Mouse (Mus musculus) heart, postnatal 36 days (tissue): ENCODE measurements around the gene Vps35l. TPM values are rescaled to one million over a fixed set of nuclear protein-coding genes. Genes with fewer than 3 reads are reported as not detected.
A peak's percentile ranks its signal among the peaks of the same experiment; 100 is the strongest.

ENCODE experiments used
- DNase-seq, 2 experiments: peaks; one replicate each; pipeline ENCODE4 v3.0.0; 2021 to 2022
- intact Hi-C: fragments of 180-260 bp; cut with DNase I; formaldehyde crosslinking; loops from one replicate; pipeline ENCODE4 v1.15.1; 2025
- total RNA-seq, 2 experiments: library from RNA; stranded (reverse); gene quantifications; 2 replicates each; pipeline ENCODE4 v1.2.3; 2021

Vps35l gene
- total RNA-seq = 10 to 100 TPM; 21.7 to 25.5 TPM

DNA sequence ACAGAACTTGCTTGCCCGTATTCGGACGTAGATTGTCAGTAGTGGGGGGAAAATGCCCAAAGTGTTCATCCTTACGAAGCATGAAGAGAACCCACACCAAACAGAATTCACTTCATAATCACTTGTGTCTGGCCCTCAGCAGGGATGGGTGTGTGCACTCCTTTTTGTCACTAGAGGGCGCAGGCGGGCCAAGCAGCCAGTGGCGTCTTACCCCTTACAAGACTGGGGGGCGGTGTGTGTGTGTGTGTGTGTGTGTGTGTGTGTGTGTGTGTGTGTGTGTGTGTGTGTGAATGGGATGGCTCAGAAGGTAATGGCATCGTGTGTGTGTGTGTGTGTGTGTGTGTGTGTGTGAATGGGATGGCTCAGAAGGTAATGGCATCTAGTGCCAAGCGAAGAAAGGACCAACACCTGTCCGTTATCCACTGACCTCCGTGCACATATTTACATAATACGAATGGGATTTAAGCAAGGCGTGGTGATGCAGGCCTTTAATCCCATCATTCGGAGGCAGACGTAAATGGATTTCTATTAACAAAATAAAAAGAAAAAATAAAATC is at the start of gene Vps35l:
TSS of gene Vps35l (plus strand) at position 252 of the 557 bp plus-strand sequence.
- intact Hi-C loops = loop anchor here (1.0 to 2.0 kb wide), 2 partner anchors 25 to 256 kb away; no protein-coding TSS in a partner anchor
- peak; percentile 76 to 78 for DNase-seq

- no peak for DNase-seq
- intact Hi-C loops = no loop called here
Observed at GRCm38 (mm10) chr7:118691287-118691686, 48.7 kb upstream of the Vps35l start.

DNA sequence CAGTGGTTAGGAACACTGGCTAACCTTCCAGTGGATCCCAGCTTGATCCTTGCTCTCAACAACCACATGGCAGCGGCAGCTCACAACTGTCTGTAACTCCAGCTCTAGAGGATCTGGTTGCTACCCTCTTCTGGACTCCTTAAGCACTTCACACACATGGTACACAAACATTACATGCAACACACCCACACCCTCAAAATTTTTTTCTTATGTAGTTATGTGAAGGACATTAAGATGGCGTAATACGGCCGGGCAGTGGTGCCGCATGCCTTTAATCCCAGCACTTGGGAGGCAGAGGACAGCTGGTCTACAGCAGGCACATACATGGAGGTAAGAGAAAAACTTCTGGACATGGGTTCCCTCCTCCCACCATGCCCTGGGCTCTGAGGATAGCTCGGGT is 43.9 kb upstream of the Vps35l start:
- intact Hi-C loops = no loop called here
- no peak for DNase-seq

GRCm38 (mm10) chr7:118697168-118697567 is 42.9 kb upstream of the Vps35l start:
- no peak for DNase-seq
- intact Hi-C loops = no loop called here

GRCm38 (mm10) chr7:118698882-118699281 is 41.1 kb upstream of the Vps35l start:
- intact Hi-C loops = no loop called here
- DNase-seq = no peak

GRCm38 (mm10) chr7:118703144-118703561 is 36.9 kb upstream of the Vps35l start:
- no peak for DNase-seq
- intact Hi-C loops = loop anchor here (10.0 kb wide), 1 partner anchor 588 kb away; the partner anchor contains the start of gene Rps15a

DNA sequence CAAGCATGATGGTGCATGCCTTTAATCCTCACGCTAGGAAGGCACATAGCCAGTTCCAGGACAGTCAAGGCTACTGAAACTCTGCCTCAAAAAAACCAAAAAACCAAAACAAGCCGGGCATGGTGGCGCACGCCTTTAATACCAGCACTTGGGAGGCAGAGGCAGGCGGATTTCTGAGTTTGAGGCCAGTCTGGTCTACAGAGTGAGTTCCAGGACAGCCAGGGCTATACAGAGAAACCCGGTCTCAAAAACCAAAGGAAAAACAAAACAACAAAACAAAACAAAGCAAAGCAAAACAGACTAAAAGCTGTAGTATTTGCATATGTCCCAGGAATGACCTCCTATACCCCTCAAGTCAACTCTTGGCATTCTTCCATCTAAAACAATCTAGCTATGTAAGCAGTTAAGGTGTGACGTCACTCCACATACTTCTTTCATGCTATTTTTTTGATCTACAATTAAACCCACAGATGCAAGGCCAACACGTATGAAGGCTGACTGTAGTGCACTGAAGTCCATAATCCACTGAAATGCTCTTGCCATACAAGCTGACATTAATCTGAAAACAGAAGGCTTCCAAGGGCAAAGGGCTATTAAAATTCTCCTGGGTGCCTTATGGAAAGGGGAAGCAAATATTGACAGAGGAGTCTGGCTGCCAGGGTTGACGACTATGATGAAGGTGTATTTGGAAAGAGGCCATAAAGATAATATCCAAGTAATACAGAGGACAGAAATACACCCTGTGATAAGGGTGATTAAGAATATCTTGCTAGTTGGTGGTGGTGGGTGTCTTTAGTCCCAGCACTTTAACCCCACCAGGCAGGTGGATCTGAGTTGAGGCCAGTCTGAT is 35.8 kb upstream of the Vps35l start:
- DNase-seq = no peak
- intact Hi-C loops = loop anchor here (10.0 kb wide), 1 partner anchor 589 kb away; the partner anchor contains the start of gene Rps15a

DNA sequence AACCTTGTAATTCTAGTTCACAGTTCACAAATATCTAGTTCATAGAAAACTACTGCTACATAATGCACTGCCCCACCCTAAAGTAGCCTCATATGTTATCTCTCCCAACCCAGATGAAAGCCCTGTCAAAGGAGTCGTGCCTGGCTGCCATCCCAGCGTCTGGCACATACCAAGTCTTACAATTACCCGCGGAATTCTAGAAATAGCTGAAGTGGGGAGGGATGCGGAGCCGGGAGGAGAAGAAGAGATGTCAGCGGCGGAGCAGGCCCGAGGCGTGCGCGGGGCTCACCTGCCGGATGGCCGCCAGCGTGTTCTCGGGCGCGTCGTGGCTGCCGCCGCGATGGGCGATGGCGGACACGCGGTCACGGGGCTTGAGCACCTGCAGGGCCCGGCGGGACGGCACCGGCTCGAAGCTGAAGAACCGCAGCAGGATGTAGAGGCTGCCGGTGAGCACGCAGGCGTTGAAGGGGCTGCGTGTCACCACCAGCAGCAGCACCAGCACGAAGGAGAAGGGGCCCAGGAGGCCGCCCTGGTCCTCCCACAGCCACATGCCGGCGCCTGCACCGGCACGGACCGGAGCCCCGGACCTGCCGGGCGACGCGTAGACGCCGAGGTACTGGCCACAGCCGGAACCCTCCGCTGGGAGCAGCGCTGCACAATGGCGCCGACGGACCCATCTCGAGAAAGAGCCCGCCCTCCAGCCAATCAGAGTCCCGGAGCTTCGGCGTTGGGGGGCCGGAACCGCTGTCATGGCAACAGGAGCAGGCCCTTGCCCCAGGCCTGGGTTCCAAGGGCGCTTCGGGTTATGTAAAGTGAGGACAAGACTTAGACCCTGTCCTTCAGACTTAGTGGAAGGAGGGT is 34.7 kb upstream of the Vps35l start, which contains the start of gene Gde1:
TSS of gene Gde1 (minus strand) at position 678 of the 861 bp plus-strand sequence.
- intact Hi-C loops = loop anchor here (10.0 kb wide), 1 partner anchor 591 kb away; the partner anchor contains the start of gene Rps15a
- DNase-seq = peak; percentile 89

DNA sequence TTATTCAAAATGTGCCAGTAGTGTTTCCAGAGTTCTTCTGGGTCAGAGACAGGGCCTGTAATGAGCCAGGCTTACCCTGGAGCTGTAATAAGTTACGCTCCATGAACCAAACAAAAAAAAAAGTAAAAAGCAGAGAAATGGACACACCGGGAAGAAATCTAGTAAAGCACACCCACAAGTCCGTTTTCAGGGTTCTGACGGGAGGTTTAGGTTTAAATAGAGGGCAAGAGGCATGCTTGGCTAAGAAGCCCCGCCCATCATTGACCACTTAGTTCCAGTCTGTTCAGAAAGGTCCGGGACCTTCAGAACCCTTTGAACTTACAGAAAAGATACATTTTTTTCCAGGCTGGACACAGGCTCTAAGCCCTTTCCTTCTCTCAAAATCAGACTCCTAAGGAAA is 34.0 kb upstream of the Vps35l start:
- intact Hi-C loops = loop anchor here (10.0 kb wide), 1 partner anchor 591 kb away; the partner anchor contains the start of gene Rps15a
- DNase-seq = no peak

- intact Hi-C loops = loop anchor here (10.0 kb wide), 1 partner anchor 592 kb away; the partner anchor contains the start of gene Rps15a
- DNase-seq = no peak
Observed at GRCm38 (mm10) chr7:118706488-118706887, 33.5 kb upstream of the Vps35l start.

GRCm38 (mm10) chr7:118707216-118707615 is 32.8 kb upstream of the Vps35l start:
- DNase-seq = no peak

DNA sequence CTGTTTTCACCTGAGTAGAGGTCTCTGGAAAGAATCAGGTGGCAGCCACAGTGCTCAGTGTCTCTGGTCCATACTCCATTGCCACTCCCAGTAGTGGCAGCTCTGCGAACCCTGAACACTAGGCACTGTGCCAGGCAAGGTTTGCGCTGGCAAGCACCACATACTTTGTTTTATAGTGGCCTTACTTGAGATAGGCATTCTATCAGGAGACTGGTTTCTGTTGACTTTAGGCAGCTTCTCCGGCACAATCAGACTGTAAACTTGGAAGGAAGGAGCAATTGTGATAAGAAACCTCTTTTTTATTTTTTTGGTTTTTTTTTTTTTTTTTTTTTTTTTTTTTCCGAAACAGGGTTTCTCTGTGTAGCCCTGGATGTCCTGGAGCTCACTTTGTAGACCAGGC is 32.0 kb upstream of the Vps35l start:
- intact Hi-C loops = loop anchor here (10.0 kb wide), 1 partner anchor 593 kb away; the partner anchor contains the start of gene Rps15a
- DNase-seq = no peak

More at GRCm38 (mm10) chr7:118707216-118707615, 32.8 kb upstream of the Vps35l start:
- intact Hi-C loops = loop anchor here (10.0 kb wide), 1 partner anchor 592 kb away; the partner anchor contains the start of gene Rps15a

GRCm38 (mm10) chr7:118710776-118711175 is 29.2 kb upstream of the Vps35l start:
- intact Hi-C loops = no loop called here
- DNase-seq = no peak

DNA sequence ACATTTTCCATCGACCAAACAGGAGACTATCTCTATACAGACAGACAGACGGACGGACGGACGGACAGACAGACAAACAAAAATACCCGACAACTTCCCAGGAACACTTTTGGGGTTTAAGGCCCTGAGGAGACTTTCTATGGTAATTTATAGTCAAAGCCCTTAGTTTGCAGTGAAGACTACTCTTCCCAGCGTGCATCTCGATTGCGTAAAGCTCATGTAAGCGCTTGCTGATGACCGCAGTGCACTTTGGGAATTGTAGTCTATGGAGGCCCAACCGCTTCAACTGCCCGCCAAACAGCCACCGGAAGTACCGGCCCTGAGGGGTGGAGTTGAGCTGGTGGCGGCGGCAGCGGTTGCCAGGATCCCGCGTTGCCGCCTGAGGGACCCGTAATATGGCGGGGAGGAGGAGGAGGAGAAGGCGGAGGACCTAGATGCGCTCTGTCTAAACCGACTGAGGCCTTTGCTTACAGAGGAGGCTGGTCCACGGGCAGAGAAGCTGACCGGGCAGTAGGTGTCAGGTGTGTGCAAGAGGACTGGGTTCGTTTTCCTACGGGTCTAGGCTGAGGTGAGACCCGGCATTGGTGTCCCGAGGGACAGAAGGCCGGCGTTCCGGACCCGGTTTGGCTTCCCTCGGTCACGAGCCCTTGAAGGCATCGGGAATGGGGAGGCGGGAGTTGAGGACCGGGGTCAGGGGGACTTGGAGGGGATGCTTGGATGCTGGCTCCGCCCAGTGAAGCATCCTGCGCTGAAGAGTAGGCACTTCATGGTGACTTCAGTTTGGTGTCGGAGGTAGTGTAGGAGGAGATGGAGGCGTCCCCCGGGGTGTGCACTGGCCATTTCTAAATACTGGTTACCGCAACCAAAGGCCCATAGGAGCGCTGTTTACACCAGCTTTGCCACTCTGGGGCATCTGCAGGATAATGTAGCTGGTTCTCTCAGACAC is 27.5 kb upstream of the Vps35l start, which contains the start of gene Ccp110:
TSS of gene Ccp110 (plus strand) at position 325 of the 946 bp plus-strand sequence.
- peak; percentile 90 for DNase-seq
- intact Hi-C loops = no loop called here

- intact Hi-C loops = loop anchor here (2.0 kb wide), 1 partner anchor 24 kb away; no protein-coding TSS in a partner anchor
- no peak for DNase-seq
Observed at GRCm38 (mm10) chr7:118714873-118715272, 25.2 kb upstream of the Vps35l start.

- no peak for DNase-seq
- intact Hi-C loops = no loop called here
Observed at GRCm38 (mm10) chr7:118718066-118718465, 22.0 kb upstream of the Vps35l start.

GRCm38 (mm10) chr7:118723927-118724326 is 16.1 kb upstream of the Vps35l start:
- no peak for DNase-seq
- intact Hi-C loops = no loop called here

- no peak for DNase-seq
- intact Hi-C loops = no loop called here
Observed at GRCm38 (mm10) chr7:118725459-118725858, 14.6 kb upstream of the Vps35l start.
